Mouse (Mus musculus) MEL (cell line): ENCODE results near the gene Prss21. TPM values are rescaled to one million over a fixed set of nuclear protein-coding genes. Genes with fewer than 3 reads are reported as not detected.

ENCODE experiments used
- DNase-seq: peaks from one replicate; pipeline ENCODE4 v3.0.0; 2011; ENCODE audit warnings: low read depth, low spot score
- H3K27ac ChIP-seq: 2 replicates; pipeline ENCODE4 v1.5.1; 2012; ENCODE audit warnings: low read depth, mild to moderate bottlenecking, control low read depth, low read length, moderate library complexity; ENCODE audit not compliant: control insufficient read depth
- H3K27me3 ChIP-seq, 2 experiments: fragments of 150-350 bp in 1 of 2; sonication (generic) in 1 of 2; 2 replicates each; pipeline ENCODE4 v1.6.1; 2012; ENCODE audit warnings: low read length in 2 of 2, mild to moderate bottlenecking in 2 of 2, improper control_type of control experiment in 1 of 2, moderate library complexity in 1 of 2; ENCODE audit not compliant: insufficient read depth in 2 of 2, control insufficient read depth in 1 of 2
- H3K36me3 ChIP-seq, 2 experiments: 2 replicates each; pipeline ENCODE4 v1.6.1; 2012 to 2014; ENCODE audit warnings: low read length in 2 of 2, improper control_type of control experiment in 1 of 2, inconsistent platforms in 1 of 2, mild to moderate bottlenecking in 1 of 2; ENCODE audit not compliant: insufficient read depth in 2 of 2, control insufficient read depth in 1 of 2
- H3K4me1 ChIP-seq, 2 experiments: fragments of 150-350 bp in 1 of 2; sonication (generic) in 1 of 2; 2 replicates each; pipeline ENCODE4 v1.6.1; 2012; ENCODE audit warnings: low read length in 2 of 2, improper control_type of control experiment in 1 of 2, mild to moderate bottlenecking in 1 of 2; ENCODE audit not compliant: insufficient read depth in 2 of 2, control insufficient read depth in 1 of 2
- H3K4me3 ChIP-seq, 2 experiments: fragments of 150-350 bp in 1 of 2; sonication (generic) in 1 of 2; 2 replicates each; pipeline ENCODE4 v1.5.1; 2012; ENCODE audit warnings: low read depth in 2 of 2, low read length in 2 of 2, mild to moderate bottlenecking in 2 of 2, moderate library complexity in 2 of 2, control low read depth in 1 of 2, improper control_type of control experiment in 1 of 2; ENCODE audit not compliant: control insufficient read depth in 1 of 2, insufficient read depth in 1 of 2
- H3K79me2 ChIP-seq: 2 replicates; pipeline ENCODE4 v1.6.1; 2012; ENCODE audit warnings: mild to moderate bottlenecking, low read length, moderate library complexity; ENCODE audit not compliant: control insufficient read depth, poor library complexity, insufficient read depth
- H3K9ac ChIP-seq: 2 replicates; pipeline ENCODE4 v1.6.1; 2012; ENCODE audit warnings: low read depth, mild to moderate bottlenecking, control low read depth, low read length, moderate library complexity; ENCODE audit not compliant: control insufficient read depth, poor library complexity, severe bottlenecking
- H3K9me3 ChIP-seq: fragments of 150-350 bp; sonication (generic); replicated peaks from 2 replicates; pipeline ENCODE4 v1.6.1; 2012; ENCODE audit warnings: mild to moderate bottlenecking, low read length, improper control_type of control experiment, moderate library complexity; ENCODE audit not compliant: insufficient read depth
- CHD1 ChIP-seq: IDR thresholded peaks from 2 replicates; pipeline ENCODE4 v1.6.1; 2012; ENCODE audit warnings: low read depth, mild to moderate bottlenecking, inconsistent platforms, low read length, improper control_type of control experiment
- CTCF ChIP-seq, 3 experiments: IDR thresholded peaks in 2 of 3; conservative IDR thresholded peaks in 1 of 3; 2 replicates each; pipeline ENCODE4 v1.5.1; 2011 to 2012; ENCODE audit warnings: low read length in 3 of 3, low read depth in 2 of 3, mild to moderate bottlenecking in 2 of 3, improper control_type of control experiment in 1 of 3, inconsistent platforms in 1 of 3, mixed read lengths in 1 of 3, moderate library complexity in 1 of 3; ENCODE audit not compliant: control insufficient read depth in 1 of 3, insufficient read depth in 1 of 3, poor library complexity in 1 of 3, severe bottlenecking in 1 of 3
- E2F4 ChIP-seq: IDR thresholded peaks from 2 replicates; pipeline ENCODE4 v1.6.1; 2011; ENCODE audit warnings: low read depth, low read length, improper control_type of control experiment, borderline replicate concordance
- EP300 ChIP-seq, 2 experiments: IDR thresholded peaks; 2 replicates each; pipeline ENCODE4 v1.6.1; 2011; ENCODE audit warnings: improper control_type of control experiment in 2 of 2, low read length in 2 of 2, low read depth in 1 of 2, mild to moderate bottlenecking in 1 of 2
- ETS1 ChIP-seq: IDR thresholded peaks from 2 replicates; pipeline ENCODE4 v1.6.1; 2012; ENCODE audit warnings: low read depth, mild to moderate bottlenecking, inconsistent platforms, low read length, improper control_type of control experiment, moderate library complexity
- MEF2A ChIP-seq: IDR thresholded peaks from 2 replicates; pipeline ENCODE4 v1.6.1; 2014; ENCODE audit warnings: low read depth, mild to moderate bottlenecking, inconsistent platforms, low read length, improper control_type of control experiment; ENCODE audit not compliant: poor library complexity, insufficient replicate concordance, severe bottlenecking; ENCODE audit errors: extremely low read depth
- MYB ChIP-seq: IDR thresholded peaks from 2 replicates; pipeline ENCODE4 v1.6.1; 2011; ENCODE audit warnings: mild to moderate bottlenecking, low read depth, low read length, improper control_type of control experiment
- MYC ChIP-seq: IDR thresholded peaks from 2 replicates; pipeline ENCODE4 v1.6.1; 2011; ENCODE audit warnings: low read depth, mild to moderate bottlenecking, low read length, improper control_type of control experiment, moderate library complexity
- NELFE ChIP-seq: IDR thresholded peaks from 2 replicates; pipeline ENCODE4 v1.6.1; 2011; ENCODE audit warnings: low read depth, low read length, improper control_type of control experiment
- NRF1 ChIP-seq: IDR thresholded peaks from 2 replicates; pipeline ENCODE4 v1.6.1; 2014; ENCODE audit warnings: low read depth, mild to moderate bottlenecking, inconsistent platforms, low read length, improper control_type of control experiment, moderate library complexity; ENCODE audit not compliant: poor library complexity, insufficient read depth, severe bottlenecking
- RAD21 ChIP-seq: IDR thresholded peaks from 2 replicates; pipeline ENCODE4 v1.6.1; 2011; ENCODE audit warnings: mild to moderate bottlenecking, low read depth, low read length, improper control_type of control experiment
- SIN3A ChIP-seq: IDR thresholded peaks from 2 replicates; pipeline ENCODE4 v1.6.1; 2012; ENCODE audit warnings: low read length, improper control_type of control experiment, inconsistent platforms
- SMC3 ChIP-seq: IDR thresholded peaks from 2 replicates; pipeline ENCODE4 v1.6.1; 2011; ENCODE audit warnings: low read depth, low read length, improper control_type of control experiment
- TBP ChIP-seq: IDR thresholded peaks from 2 replicates; pipeline ENCODE4 v1.8.0; 2011; ENCODE audit warnings: low read depth, low read length, improper control_type of control experiment
- TCF12 ChIP-seq: IDR thresholded peaks from 2 replicates; pipeline ENCODE4 v1.6.1; 2014; ENCODE audit warnings: low read depth, mild to moderate bottlenecking, inconsistent platforms, low read length, improper control_type of control experiment, moderate library complexity
- ZC3H11A ChIP-seq: IDR thresholded peaks from 2 replicates; pipeline ENCODE4 v1.6.1; 2012; ENCODE audit warnings: low read depth, mild to moderate bottlenecking, inconsistent platforms, low read length, improper control_type of control experiment
- ZMIZ1 ChIP-seq: IDR thresholded peaks from 2 replicates; pipeline ENCODE4 v1.6.1; 2012; ENCODE audit warnings: low read depth, mild to moderate bottlenecking, inconsistent platforms, low read length, improper control_type of control experiment, moderate library complexity
- polyA plus RNA-seq, 2 experiments: library from polyadenylated mRNA; stranded (reverse) in 1 of 2; unstranded in 1 of 2; fragments of >175 nt in 1 of 2; fragments of >200 nt in 1 of 2; gene quantifications; 2 replicates each; pipeline versions ENCODE4 v1.2.1 to v1.2.4; 2012; ENCODE audit warnings: low replicate concordance in 2 of 2, low read depth in 1 of 2; ENCODE audit not compliant: insufficient read length in 2 of 2, insufficient read depth in 1 of 2, missing spikeins in 1 of 2
- total RNA-seq: library from RNA; depleted of rRNA; stranded (reverse); fragments of 300-350 nt; gene quantifications from 2 replicates; pipeline ENCODE4 v1.2.3, GENCODE M21; 2012

Gene Prss21
- total and polyA plus RNA-seq, 3 experiments = not detected

DNA sequence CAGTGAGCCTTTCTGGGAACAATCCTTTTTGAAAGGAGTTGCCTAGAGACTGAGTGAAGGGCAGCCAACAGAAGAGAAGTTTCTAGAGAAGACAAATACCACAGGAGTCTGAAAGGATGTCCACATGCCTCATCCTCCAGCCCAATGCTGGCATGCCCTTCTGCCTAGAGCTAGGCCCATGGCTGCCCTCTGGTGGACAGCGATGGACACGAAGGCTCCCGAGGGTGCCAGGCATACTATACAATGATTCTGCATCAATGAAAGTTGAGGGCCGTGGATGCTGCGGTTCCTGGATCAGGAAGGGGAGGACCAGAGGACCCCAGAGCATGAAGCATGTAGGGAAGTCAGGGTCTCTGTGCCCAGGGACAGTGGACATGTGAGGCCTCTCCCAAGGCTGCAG lies 14.6 kb upstream of the Prss21 start:
- no peaks in the 10 kb centered on the region for H3K27me3 ChIP-seq
- H3K9me3 ChIP-seq = no peaks in the 10 kb centered on the region
- H3K79me2 ChIP-seq = no peaks in the 10 kb centered on the region
- TF ChIP-seq CTCF (IDR thresholded peaks at IDR 0.05 in 2 of 3, conservative IDR thresholded peaks at IDR 0.05 in 1 of 3; ENCODE audit: control insufficient read depth in 1 of 3, insufficient read depth in 1 of 3, low read depth in 2 of 3, low read length in 3 of 3, poor library complexity in 1 of 3, severe bottlenecking in 1 of 3) = peak; percentile 59 to 72 (median 65)
- TF ChIP-seq RAD21 = peak; percentile 18
- TF ChIP-seq TCF12 = no peak
- no peak for TF ChIP-seq ZMIZ1
- peak; percentile 51 for TF ChIP-seq SMC3
- no peak for TF ChIP-seq EP300 (IDR thresholded peaks at IDR 0.05; ENCODE audit: low read depth in 1 of 2, low read length in 2 of 2)
- TF ChIP-seq E2F4 = no peak
- TF ChIP-seq MEF2A = no peak
- peak; percentile 17; the same call in 1 of the 2 replicates for TF ChIP-seq ZC3H11A
- peaks cover 0 to 2% of the 10 kb centered on the region in 2 experiments; a peak in 2 of 4 replicates for H3K36me3 ChIP-seq
- no peak overlapping the region for H3K27ac ChIP-seq
- H3K4me3 ChIP-seq = no peak overlapping the region
- DNase-seq = peak; percentile 57
- no peak overlapping the region for H3K9ac ChIP-seq
- peaks cover 2 to 4% of the 10 kb centered on the region in 2 experiments for H3K4me1 ChIP-seq

- no peak overlapping the region for H3K27ac ChIP-seq
- no peaks in the 10 kb centered on the region for H3K79me2 ChIP-seq
- TF ChIP-seq SMC3 (no peak), NRF1 (no peak), CHD1 (no peak), NELFE (no peak), SIN3A (no peak), ETS1 (no peak), E2F4 (no peak), MYB (no peak), MYC (no peak), MEF2A (no peak), TBP (no peak)
- H3K36me3 ChIP-seq = peaks cover 0 to 2% of the 10 kb centered on the region in 2 experiments; a peak in 2 of 4 replicates
- H3K4me1 ChIP-seq = peaks cover 2 to 4% of the 10 kb centered on the region in 2 experiments
- no peaks in the 10 kb centered on the region for H3K9me3 ChIP-seq
- H3K27me3 ChIP-seq = no peaks in the 10 kb centered on the region
- H3K4me3 ChIP-seq = no peak overlapping the region
- no peak overlapping the region for H3K9ac ChIP-seq
- DNase-seq = no peak
These were observed 13.6 kb upstream of the Prss21 start for GRCm38 (mm10) chr17:23854229-23854765.
